Mouse (Mus musculus) kidney, postnatal 36 days (tissue): ENCODE measurements at regions not wholly inside any gene's neighbourhood (a gene's known extent, or its start where the extent isn't known, plus 50 kb on each side); places are given as distances from the start of the nearest gene placed in this dataset.
A peak's percentile ranks its signal among the peaks of the same experiment; 100 is the strongest.

Experiments
- DNase-seq, 2 experiments: peaks; one replicate each; pipeline ENCODE4 v3.0.0; 2021 to 2022; ENCODE audit warnings: mixed read lengths in 2 of 2

- DNase-seq, result no peak
These were observed 84.9 kb upstream of the Ccn6 start for GRCm38 (mm10) chr10:39248486-39248885.

- no peak for DNase-seq
These were observed 83.4 kb upstream of the Ccn6 start for GRCm38 (mm10) chr10:39246984-39247383.

GRCm38 (mm10) chr10:39245141-39245540 lies 81.5 kb upstream of the Ccn6 start:
- DNase-seq, result no peak

- no peak for DNase-seq
These were observed 80.5 kb upstream of the Ccn6 start for GRCm38 (mm10) chr10:39244061-39244460.

- DNase-seq, result no peak
These were observed 78.8 kb upstream of the Ccn6 start for GRCm38 (mm10) chr10:39242398-39242797.

GRCm38 (mm10) chr10:39241922-39242321 lies 78.3 kb upstream of the Ccn6 start:
- no peak for DNase-seq

- DNase-seq, result no peak
These were observed 77.9 kb upstream of the Ccn6 start for GRCm38 (mm10) chr10:39241486-39241885.

- DNase-seq, result no peak
These were observed 77.4 kb upstream of the Ccn6 start for GRCm38 (mm10) chr10:39240966-39241365.

- no peak for DNase-seq
These were observed 76.7 kb upstream of the Ccn6 start for GRCm38 (mm10) chr10:39240178-39240791.

- DNase-seq, result peak; percentile 64 to 78
These were observed 76.0 kb upstream of the Ccn6 start for GRCm38 (mm10) chr10:39239498-39240177.

- peak in 1 of 2 experiments; percentile 20 for DNase-seq
These were observed 75.0 kb upstream of the Ccn6 start for GRCm38 (mm10) chr10:39238596-39238995.

- DNase-seq, result no peak
These were observed 74.0 kb upstream of the Ccn6 start for GRCm38 (mm10) chr10:39237549-39237948.

- peak in 1 of 2 experiments; percentile 9 for DNase-seq
These were observed 70.4 kb upstream of the Ccn6 start for GRCm38 (mm10) chr10:39233926-39234450.

- no peak for DNase-seq
These were observed 69.6 kb upstream of the Ccn6 start for GRCm38 (mm10) chr10:39233191-39233590.

GRCm38 (mm10) chr10:39230634-39231410 lies 67.2 kb upstream of the Ccn6 start:
- DNase-seq, result no peak

GRCm38 (mm10) chr10:39229233-39229632 lies 65.6 kb upstream of the Ccn6 start:
- DNase-seq, result no peak

- no peak for DNase-seq
These were observed 64.4 kb upstream of the Ccn6 start for GRCm38 (mm10) chr10:39228027-39228426.

- peak in 1 of 2 experiments; percentile 10 for DNase-seq
These were observed 63.9 kb upstream of the Ccn6 start for GRCm38 (mm10) chr10:39227499-39227942.

GRCm38 (mm10) chr10:39226518-39226917 lies 62.9 kb upstream of the Ccn6 start:
- no peak for DNase-seq

GRCm38 (mm10) chr10:39224449-39225094 lies 61.0 kb upstream of the Ccn6 start:
- no peak for DNase-seq

GRCm38 (mm10) chr10:39221028-39221427 lies 57.4 kb upstream of the Ccn6 start:
- no peak for DNase-seq

GRCm38 (mm10) chr10:39219366-39219765 lies 55.8 kb upstream of the Ccn6 start:
- DNase-seq, result no peak

- DNase-seq, result peak in 1 of 2 experiments; percentile 30
These were observed 54.6 kb upstream of the Ccn6 start for GRCm38 (mm10) chr10:39218151-39218550.
